Mouse (Mus musculus): ENCODE data around the gene Tubb5.

The Tubb5 gene

DNA sequence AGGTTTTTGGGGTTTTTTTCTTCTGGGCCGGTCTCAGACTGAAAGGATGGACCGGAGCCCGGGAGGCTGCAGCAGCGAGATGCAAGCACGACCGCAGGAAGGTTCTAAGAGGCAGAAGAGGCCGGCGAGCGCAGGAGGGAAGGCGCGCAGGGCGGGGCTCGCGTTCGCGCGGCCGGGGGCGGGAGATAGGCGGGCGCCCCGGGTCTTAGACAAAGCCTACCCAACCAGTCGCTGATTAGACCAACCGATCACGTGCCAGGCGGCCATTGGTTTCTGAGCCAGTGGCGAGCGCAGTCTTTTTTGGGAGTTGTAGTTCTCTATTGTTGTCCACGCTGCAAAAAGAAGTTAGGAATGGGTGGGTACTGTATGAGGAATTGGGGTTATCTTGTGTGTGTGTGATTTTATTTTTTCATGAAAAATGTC is at the start of gene Tubb5:
Gene Tubb5, minus strand, starts transcription at position 185 of the 423 bp plus-strand sequence.
- peak; percentile 95 to 96 for DNase-seq (ENCODE audit: low spot score in 2 of 2)

DNA sequence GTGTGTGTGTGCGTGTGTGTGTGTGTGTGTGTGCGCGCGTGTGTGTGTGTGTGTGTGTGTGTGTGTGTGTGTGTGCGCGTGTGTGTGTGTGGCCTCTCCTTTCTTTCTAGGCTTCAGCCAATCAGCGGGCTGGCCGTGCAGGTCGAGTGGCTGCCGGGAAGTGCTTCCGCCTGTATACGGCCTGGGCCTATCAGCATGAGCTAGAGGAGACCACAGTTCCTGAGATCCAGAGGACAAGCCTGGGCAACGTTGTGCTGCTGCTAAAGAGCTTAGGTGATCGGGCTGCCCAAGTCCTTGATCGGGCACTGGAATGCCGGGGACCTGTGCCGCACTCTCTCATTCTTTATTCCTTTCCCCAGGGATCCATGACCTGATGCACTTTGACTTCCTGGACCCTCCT is 49.6 kb upstream of the Tubb5 start:
- DNase-seq (ENCODE audit: low spot score in 2 of 2) = no peak

DNA sequence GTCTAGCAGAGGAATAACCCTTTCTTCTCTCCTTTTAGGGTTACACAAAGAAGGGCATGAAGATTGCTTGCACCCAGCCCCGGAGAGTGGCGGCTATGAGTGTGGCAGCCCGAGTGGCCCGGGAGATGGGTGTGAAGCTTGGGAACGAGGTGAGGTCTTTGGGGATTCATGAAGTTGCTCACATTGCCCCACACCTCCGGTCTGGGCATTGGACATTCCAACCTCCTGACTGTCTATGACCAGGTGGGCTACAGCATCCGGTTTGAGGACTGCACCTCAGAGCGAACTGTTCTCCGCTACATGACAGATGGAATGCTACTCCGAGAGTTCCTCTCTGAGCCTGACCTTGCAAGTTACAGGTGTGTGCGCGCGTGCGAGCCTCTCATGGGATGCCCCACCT is 45.7 kb upstream of the Tubb5 start:
- DNase-seq (ENCODE audit: low spot score in 2 of 2) = no peak

DNA sequence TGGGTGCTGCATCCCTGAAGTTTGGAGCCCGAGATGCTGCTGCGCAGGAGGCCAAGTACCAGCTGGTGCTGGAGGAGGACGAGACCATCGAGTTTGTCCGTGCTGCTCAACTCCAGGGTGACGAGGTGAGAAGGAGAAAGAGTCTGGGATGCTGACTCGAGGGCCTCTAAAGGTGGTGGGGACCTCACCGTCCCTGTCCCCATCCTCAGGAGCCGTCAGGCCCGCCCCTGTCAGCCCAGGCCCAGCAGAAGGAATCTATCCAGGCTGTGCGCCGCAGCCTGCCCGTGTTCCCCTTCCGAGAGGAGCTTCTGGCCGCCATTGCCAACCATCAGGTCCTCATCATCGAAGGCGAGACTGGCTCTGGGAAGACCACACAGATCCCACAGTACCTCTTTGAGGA is 44.8 kb upstream of the Tubb5 start:
- no peak for DNase-seq (ENCODE audit: low spot score in 2 of 2)

DNA sequence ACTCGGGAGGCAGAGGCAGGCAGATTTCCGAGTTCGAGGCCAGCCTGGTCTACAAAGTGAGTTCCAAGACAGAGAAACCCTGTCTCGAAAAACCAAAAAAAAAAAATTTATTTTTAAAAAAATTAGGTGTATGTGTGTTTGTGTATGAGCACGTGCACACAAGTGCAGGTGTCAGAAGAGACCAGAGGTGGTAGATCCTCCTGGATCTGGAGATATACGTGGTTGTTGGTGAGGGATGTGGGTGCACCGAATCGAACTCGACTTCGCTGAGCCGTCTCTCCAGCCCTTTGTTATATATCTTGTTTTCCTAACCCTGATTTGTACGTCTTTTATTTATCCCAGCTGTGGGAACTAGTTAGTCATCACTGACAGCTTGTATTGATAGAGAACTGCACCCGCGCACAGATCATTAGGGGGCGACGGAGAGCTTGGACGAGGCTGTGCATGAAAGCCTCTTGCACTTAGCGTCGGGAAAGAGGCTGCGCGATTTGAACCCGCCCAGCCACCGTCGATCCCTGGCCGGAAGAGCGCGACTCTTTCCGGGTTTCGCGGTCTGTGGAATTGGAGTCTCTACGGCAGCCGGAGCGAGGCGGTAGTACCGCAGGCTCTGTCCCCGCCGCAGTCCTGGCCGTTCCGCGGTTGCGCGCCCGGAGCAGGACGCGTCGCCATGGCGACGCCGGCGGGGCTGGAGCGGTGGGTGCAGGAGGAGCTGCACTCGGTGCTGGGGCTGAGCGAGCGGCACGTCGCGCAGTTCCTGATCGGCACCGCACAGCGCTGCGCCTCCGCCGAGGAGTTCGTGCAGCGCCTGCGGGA is 41.3 kb upstream of the Tubb5 start, which contains the start of gene Dhx16:
Gene Dhx16, plus strand, starts transcription at position 575 of the 813 bp plus-strand sequence.
- DNase-seq (ENCODE audit: low spot score in 2 of 2) = peak; percentile 90 to 96

DNA sequence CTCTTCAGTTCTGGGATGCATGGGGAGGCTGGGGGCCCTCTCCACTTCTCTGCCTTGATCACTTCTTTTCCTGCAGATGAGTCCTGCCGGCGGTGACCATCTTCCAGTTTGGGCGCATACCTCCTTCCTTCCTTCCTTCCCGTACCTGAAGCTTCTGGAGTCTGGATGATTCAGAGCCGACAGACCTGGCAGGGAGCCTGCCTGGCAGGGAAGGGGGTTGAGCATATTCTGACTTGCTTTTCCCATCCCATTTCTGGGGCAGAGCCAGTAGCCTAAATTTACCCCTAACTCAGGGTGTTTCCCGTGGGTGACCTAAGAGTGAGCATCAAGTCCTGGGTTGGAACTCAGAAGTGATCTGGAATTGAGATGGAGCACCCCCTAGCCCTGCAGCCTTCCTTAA is 36.6 kb upstream of the Tubb5 start:
- no peak for DNase-seq (ENCODE audit: low spot score in 2 of 2)

DNA sequence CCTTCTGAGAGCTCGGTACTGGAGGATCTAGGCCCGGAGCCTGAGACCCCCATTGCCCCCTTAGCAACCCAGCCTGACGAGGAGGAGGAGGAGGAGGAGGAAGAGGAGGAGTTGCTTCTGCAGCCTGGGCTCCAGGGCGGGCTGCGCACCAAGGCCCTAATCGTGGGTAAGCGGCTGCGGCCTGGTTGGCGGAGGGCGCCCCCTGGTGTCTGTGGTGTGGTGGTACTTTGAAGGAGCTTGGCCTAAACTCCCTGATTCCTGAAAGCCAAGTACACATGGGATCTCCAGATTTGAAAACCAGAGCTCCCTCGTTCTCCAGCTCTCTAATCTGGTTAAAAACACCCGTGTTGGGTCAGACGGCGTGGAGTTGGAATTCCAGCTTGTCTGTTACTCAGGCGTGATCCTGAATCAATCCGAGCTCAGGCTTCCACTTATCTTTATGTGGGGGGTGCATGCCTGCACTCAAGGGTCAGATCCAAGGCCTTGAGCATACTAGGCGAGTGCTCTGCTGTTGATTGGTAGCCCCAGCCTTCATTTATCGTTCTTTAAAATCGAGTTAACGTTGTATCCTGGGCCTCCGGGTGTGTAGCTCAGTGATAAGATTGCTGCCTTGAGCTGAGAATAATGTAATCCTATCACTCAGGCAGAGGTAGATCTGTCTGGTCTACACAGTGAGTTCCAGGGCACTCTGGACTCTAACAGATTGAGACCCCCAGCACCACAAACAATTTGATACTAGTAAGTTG is 35.8 kb upstream of the Tubb5 start:
- DNase-seq (ENCODE audit: low spot score in 2 of 2) = peak; percentile 74 to 93

DNA sequence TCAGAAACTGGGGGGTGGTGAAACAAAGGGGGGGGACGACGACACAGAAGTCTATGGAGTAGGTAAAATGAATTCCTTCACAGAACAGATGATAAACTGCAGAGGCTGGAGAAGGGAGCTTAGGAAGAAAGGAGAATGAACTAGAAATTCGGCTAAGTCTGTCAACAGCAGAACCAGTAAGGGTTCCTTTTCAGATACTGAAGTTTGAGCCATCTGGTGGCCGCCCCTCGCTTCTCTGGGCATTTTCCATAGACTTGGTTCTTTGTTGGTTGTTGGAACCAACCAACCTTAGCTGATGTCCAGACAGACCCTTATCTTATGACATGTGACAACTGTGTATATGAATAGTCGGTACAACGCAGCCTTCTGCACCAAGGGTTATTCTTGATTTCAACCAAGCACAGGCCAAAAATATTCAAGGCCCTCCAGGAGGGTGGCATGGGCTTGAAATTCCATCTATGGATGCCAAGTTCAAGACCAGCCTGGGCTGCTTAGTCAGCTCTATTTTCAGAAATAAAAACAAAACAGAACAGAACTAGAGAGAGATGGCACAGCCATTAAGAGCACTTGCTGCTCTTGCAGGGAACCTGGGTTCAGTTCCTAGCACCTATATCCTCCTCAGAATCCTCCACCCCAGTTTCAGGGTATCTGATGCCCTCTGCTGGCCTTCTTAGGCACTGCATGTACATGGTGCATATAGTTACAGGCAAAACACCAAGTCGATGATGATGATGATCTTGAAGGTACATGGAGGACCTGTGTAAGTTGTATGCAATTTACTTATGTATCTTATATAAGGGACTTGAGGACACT is 33.0 kb upstream of the Tubb5 start:
- DNase-seq (ENCODE audit: low spot score in 2 of 2) = peak; percentile 46 to 64

DNA sequence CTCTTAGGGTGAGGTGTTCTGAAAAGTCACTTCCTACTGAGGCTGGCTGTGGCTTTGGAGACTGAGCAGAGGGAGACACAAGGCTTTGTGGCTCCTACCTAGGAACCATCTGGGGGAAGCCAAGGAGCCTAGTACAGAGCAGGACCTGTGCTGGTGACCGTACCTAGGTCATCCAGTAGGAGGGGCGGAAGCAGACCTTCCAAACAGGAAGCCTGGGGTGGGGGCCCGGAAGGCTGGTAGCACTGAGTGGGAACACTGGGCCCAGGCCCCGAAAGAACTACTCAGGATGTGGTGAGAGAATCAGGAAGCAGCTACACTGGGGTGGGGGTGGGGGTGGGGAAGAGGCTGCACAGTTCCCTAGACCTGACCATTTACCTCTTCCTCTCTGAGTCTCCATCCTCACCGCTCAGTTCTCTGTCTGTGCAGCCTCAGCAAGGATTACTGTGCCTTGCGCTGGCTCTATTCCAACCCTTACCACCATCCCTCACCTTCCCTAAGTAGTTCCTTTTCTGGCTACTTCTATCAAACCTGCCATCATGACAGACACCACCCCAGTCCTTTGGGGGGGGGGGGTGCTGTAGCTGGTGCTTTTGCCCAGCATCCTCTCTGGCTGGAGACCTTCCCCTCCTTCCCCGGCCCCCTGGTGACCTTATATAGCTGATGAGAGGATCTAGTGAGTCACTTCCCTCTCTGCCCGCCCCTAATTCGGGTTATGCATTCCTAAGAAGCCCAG is 32.2 kb upstream of the Tubb5 start:
- DNase-seq (ENCODE audit: low spot score in 2 of 2) = peak; percentile 80 to 85

DNA sequence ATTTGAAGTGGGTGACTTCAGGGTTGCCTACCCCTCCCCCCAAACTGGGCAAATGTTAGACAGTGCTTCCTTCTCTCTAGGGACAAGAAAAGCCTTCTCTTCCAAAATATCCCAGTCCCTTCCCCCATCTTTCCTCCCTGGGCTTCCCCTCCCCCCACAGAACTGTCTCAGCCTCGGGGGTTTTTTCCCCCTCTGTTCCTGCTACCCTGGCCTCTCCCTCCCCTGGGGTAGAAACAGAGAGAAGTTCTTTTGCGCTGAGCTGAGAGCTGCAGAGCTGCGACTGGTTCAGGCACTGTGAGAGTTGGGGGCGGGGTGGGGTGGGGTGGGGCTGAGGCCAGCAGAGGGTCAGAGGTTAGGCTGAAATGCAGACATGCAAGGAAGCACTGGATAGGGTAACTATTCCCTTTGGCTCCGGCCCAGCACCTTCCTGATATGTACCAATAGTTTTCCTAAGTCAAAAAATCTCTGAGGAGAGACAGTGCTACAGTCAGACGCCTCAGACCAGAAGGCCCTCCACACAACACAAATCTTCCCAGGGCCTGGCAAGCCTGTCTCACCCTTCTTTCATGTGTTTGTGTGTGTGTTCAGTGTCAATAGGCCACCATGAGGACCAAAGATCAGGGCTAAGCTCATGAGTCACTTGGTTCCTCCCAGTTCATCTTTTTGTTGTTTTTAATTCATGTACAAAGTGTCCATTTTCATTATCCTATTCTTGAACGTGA is 31.4 kb upstream of the Tubb5 start:
- peak; percentile 50 to 54 for DNase-seq (ENCODE audit: low spot score in 2 of 2)

DNA sequence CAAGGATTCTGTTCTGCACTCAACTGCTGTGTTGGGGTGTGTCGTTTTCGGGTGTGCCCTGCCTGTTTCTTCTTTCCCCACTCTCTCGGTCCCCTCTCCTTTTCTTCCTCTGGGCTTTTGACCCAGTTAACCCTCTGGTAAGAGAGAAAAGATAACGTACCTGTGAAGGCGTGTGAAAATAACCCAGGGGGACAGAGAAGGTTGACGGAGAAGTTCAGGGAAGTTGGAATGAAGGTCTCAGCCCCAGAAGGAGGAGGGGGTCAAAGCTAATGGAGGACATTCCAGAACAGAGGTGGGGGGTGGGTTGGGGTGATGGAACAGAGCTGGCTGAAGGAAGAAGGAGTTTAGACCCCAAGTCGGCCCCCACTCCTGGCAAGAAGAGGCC is 30.8 kb upstream of the Tubb5 start:
- DNase-seq (ENCODE audit: low spot score in 2 of 2) = no peak

DNA sequence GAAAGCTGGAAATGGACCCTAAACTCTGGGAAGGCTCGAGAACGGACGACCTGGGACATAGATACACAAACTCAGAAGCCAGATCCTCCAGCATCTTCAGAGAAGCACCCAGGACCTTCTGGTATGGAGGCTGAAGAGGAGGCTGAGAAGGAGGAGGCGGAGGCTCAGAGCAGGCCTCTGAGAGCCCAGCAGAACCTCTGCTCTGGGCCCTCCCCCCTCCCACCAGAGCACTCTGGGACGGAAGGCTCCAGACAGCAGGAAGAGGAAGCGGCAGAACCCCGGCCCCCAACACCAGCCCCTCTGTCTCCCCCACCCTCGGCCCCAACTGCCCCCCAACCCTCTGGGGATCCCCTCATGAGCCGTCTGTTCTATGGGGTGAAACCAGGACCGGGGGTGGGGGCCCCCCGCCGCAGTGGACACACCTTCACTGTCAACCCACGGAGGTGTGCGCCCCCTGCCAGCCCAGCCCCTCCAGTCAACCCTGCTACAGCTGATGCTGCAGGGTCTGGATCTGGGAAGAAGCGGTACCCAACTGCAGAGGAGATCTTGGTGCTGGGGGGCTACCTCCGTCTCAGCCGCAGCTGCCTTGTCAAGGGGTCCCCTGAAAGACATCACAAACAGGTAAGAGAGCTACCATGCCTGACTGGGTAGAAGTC is 30.2 kb upstream of the Tubb5 start:
- peak; percentile 51 to 52 for DNase-seq (ENCODE audit: low spot score in 2 of 2)

DNA sequence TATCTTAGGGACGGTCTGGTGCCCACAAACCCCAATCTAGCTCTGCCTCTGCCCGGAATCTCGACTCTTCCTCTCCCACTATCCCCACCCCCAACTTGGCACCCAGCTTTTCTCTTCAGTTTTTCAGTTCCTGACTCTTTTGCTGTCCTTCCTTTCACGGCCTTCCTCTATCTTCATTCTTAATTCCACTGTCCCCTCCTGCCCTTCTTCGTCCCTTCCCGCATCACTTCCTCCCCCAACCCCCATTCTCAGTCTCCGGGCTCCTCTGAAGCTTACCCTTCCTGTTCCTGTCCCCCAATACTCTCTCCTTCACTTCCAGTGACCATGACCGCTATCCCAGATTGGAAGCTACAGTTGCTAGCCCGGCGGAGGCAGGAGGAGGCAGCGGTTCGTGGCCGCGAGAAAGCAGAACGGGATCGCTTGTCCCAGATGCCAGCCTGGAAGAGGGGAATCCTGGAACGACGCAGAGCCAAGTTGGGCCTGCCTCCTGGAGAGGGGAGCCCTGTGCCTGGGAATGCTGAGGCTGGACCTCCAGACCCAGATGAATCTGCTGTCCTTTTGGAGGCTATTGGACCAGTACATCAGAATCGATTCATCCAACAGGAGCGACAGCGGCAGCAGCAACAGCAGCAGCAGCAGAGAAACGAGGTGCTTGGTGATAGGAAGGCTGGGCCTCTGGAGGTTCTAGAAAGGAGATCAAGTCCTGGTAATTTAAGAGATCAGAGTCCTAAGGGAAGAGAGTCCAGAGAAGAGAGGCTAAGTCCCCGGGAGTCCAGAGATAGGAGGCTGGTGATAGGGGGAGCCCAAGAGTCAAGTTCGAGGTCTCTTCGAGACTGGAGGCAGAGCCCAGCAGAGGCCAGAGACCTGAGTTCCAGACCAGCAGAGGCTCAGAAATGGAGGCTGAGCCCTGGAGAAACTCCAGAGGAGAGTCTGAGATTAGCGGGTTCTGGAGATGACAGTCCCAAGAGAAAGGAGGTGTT is 29.1 kb upstream of the Tubb5 start:
- DNase-seq (ENCODE audit: low spot score in 2 of 2) = peak; percentile 38 to 63

DNA sequence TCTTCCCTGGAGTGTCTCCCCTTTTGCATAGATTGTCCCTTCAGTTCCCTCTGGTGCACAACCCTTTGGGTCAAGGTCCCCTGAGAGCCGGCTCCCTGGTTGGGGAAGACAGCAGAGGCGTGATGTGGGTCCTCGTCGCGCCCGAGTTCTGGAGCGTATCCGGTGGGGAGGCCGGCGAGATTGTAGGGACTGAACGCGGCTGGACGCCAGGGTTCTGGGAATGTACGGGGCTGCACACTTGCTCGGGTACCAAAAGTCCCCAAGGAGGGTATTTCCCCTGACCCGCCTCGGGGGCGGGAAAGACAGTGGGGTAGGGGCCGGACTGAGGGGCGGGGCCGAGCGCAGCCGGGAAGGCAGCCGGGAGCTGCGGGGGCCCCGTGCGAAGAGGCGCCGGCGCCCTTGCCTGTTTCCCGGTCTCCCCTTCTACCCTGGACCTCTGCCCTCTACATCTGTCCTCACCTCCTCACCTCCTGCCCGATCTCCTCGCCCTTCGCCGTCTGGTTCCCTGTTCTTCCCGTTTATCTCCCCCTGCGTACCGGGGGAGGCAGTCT is 28.2 kb upstream of the Tubb5 start:
- DNase-seq (ENCODE audit: low spot score in 2 of 2) = peak; percentile 27 to 33

DNA sequence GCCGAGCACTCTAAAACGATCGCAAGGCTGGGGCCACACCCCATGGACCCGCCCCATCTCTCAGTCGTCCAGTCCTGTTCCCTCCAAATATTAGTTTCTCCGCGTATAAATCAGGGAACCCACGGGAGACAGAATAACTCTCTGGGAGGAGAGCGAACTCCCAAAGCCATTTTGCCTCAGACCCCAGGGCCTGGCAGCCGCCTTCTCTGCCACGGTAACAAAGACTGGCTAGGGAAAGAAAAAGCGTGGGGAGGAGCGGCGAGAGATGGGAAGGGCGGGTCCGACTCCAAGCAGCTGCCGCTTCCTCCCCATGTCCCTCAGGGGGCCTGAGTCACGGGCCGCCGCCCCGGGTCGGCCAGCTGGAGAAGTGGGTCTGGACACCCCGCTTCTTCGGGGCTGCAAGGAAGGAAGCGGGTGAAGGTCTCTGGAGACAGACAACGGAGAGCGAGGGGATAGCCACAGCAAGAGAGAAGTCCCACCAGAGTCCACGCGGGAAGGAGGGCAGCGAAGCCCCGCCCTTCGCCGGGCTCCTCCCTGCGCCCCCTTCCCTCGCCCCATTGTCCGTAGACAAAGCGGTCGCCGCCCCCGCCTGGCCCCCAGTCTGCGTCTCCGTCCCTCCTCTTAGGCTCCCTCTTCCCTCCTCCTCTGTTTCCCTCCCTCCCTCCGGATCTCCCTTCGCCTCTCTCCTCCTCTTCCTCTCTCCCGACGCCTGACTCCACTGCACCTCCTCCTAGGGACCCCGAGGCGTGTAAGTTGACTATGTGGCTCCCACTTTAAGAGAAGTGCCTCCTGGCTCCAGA is 27.6 kb upstream of the Tubb5 start, which contains the start of gene Ppp1r18:
Gene Ppp1r18, plus strand, starts transcription at position 113 of the 800 bp plus-strand sequence.
- DNase-seq (ENCODE audit: low spot score in 2 of 2) = peak; percentile 27 to 30

DNA sequence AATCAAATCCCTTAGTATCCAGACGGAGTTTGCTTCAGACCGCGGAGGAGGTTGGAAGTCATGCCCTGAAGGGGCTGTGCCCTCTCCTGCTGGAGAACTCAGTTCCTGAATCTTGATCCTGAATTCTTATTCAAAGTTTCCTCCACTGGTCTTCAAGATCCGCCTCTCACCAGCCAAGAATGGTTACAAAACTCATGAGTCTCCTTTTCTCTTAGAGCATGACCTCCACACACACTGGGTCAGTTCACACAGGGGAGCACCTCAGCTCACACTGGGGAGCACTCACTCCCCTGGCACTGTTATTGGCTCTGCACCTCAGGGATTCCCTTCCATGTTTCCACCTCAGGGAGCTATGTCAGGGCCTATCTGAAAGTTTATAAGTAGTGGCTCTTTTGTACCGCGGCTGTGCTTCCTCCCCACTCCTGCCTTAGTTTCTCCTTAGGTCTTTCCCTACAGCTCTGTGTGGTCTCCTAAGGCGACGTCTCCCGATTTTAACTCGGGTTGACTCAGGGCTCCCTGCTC is 26.8 kb upstream of the Tubb5 start:
- DNase-seq (ENCODE audit: low spot score in 2 of 2) = no peak

DNA sequence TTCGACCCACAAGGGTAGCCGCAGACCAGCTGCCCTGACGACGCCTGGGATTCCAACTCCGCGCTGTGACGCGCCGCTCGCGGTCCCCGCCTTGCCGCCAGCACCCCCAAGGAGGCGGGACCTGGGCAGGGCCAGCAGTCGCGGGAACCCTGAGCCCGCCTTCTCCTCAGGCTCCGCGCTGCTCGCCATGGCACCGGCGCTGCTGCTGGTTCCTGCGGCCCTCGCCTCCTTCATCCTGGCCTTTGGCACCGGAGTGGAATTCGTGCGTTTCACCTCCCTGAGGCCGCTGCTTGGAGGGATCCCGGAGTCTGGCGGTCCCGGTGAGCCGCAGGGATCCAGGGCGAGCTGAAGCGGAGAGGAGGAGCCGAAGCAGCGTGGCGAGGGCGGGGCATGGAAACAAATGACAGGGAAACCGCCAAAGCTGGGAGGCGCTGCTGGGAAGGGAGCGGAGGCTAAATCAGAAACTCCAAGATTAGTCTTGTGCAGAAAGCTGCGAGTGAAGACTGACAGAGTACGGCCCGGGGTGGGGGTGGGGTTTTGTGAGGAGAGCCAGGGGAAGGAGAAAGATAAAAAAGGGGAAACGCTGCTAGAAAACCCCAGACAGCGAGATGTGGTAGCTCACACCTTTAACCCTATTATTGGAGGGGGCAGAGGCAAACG is 23.2 kb upstream of the Tubb5 start, which contains the start of gene Nrm:
Gene Nrm, plus strand, starts transcription at position 121 of the 660 bp plus-strand sequence.
- DNase-seq (ENCODE audit: low spot score in 2 of 2) = peak; percentile 71 to 75
